Mouse (Mus musculus) neural tube, embryonic 11.5 days (tissue): ENCODE results near the gene Itpr1. TPM values are rescaled to one million over a fixed set of nuclear protein-coding genes. Genes with fewer than 3 reads are reported as not detected.

Source experiments
- ATAC-seq: fragments of 200-750 bp; cut with Nextera tagmentation; 2 replicates; pipeline ENCODE4 v1.8.0; 2017; ENCODE audit warnings: moderate number of reproducible peaks, mild to moderate bottlenecking, moderate TSS enrichment, moderate library complexity; ENCODE audit not compliant: insufficient read depth, low FRiP score, low TSS enrichment
- DNase-seq: peaks from one replicate; pipeline ENCODE4 v3.0.0-alpha.2; 2015; ENCODE audit warnings: low spot score
- H3K27ac ChIP-seq: fragments of 300-500 bp; sonication (generic); 2 replicates; pipeline ENCODE4 v1.5.1; 2014; ENCODE audit warnings: low read depth, mild to moderate bottlenecking, low read length
- H3K27me3 ChIP-seq: fragments of 300-500 bp; sonication (generic); 2 replicates; pipeline ENCODE4 v1.6.1; 2014; ENCODE audit warnings: mild to moderate bottlenecking, low read length, mixed read lengths; ENCODE audit not compliant: control insufficient read depth, insufficient read depth
- H3K36me3 ChIP-seq: fragments of 300-500 bp; sonication (generic); 2 replicates; pipeline ENCODE4 v1.6.1; 2014; ENCODE audit warnings: mild to moderate bottlenecking, low read length, moderate library complexity, mixed read lengths; ENCODE audit not compliant: control insufficient read depth, insufficient read depth
- H3K4me1 ChIP-seq: fragments of 300-500 bp; sonication (generic); 2 replicates; pipeline ENCODE4 v1.6.1; 2014; ENCODE audit warnings: low read length, mixed read lengths; ENCODE audit not compliant: control insufficient read depth, insufficient read depth
- H3K4me2 ChIP-seq: fragments of 300-500 bp; sonication (generic); 2 replicates; pipeline ENCODE4 v1.6.1; 2014; ENCODE audit warnings: low read depth, mild to moderate bottlenecking, moderate library complexity
- H3K4me3 ChIP-seq: fragments of 300-500 bp; sonication (generic); 2 replicates; pipeline ENCODE4 v1.5.1; 2014; ENCODE audit warnings: low read depth, low read length
- H3K9ac ChIP-seq: fragments of 300-500 bp; sonication (generic); 2 replicates; pipeline ENCODE4 v1.6.1; 2014; ENCODE audit warnings: mild to moderate bottlenecking, low read length
- H3K9me3 ChIP-seq: fragments of 300-500 bp; sonication (generic); 2 replicates; pipeline ENCODE4 v1.6.1; 2016; ENCODE audit warnings: low read length; ENCODE audit not compliant: control insufficient read depth
- WGBS: fragments of 180-500 bp; shearing (Covaris S2); extraction: QIAGEN DNeasy Blood & Tissue Kit; methylation state at CpG from one replicate; pipeline ENCODE4 v1.1.7; 2014; 5-methylcytosine and 5-hydroxymethylcytosine counted together
- polyA plus RNA-seq: library from polyadenylated mRNA; unstranded; fragments of >200 nt; fragmentation: Nextera tagmentation; extraction: Ambion mirVana; gene quantifications from 2 replicates; pipeline ENCODE4 v1.2.1, GENCODE M21; 2014

Itpr1 gene
- polyA plus RNA-seq, 1 experiment from 2014 or later: 8.4 TPM

GRCm38 (mm10) chr6:108464308-108464979 is 251.5 kb downstream of the Itpr1 start:
- 88% methylated on average over 8 of the region's 8 CpGs for WGBS
- DNase-seq (no peak), ATAC-seq (no peak)
- no peak overlapping the region for H3K27ac ChIP-seq
- no peak overlapping the region for H3K4me3 ChIP-seq
- H3K27me3 ChIP-seq: no peaks in the 10 kb centered on the region
- peaks cover 6% of the 10 kb centered on the region; the same call in 1 of the 2 replicates for H3K4me1 ChIP-seq
- no peaks in the 10 kb centered on the region for H3K36me3 ChIP-seq
- no peak overlapping the region for H3K4me2 ChIP-seq
- H3K9me3 ChIP-seq: no peaks in the 10 kb centered on the region
- H3K9ac ChIP-seq: no peak overlapping the region

- Histone ChIP-seq H3K27me3 (no peaks in the 10 kb centered on the region), H3K4me1 (peaks cover 6% of the 10 kb centered on the region; the same call in 1 of the 2 replicates), H3K9me3 (no peaks in the 10 kb centered on the region), H3K4me2 (no peak overlapping the region), H3K4me3 (no peak overlapping the region), H3K9ac (no peak overlapping the region), H3K27ac (no peak overlapping the region), H3K36me3 (no peaks in the 10 kb centered on the region)
- DNase-seq: no peak
- 96% methylated on average over 5 of the region's 5 CpGs for WGBS
- ATAC-seq: no peak
Measured at GRCm38 (mm10) chr6:108465159-108465558, 252.3 kb downstream of the Itpr1 start.

- Histone ChIP-seq H3K4me2 (no peak overlapping the region), H3K9ac (no peak overlapping the region), H3K9me3 (no peaks in the 10 kb centered on the region), H3K27me3 (no peaks in the 10 kb centered on the region), H3K36me3 (no peaks in the 10 kb centered on the region), H3K4me1 (peaks cover 6% of the 10 kb centered on the region; the same call in 1 of the 2 replicates), H3K4me3 (no peak overlapping the region), H3K27ac (no peak overlapping the region)
- ATAC-seq (no peak), DNase-seq (no peak)
- 87% methylated on average over 8 of the region's 8 CpGs for WGBS
Measured at GRCm38 (mm10) chr6:108466061-108466531, 253.2 kb downstream of the Itpr1 start.

- Histone ChIP-seq H3K4me3 (no peak overlapping the region), H3K9ac (no peak overlapping the region), H3K27ac (no peak overlapping the region), H3K27me3 (no peaks in the 10 kb centered on the region), H3K9me3 (no peaks in the 10 kb centered on the region), H3K36me3 (no peaks in the 10 kb centered on the region), H3K4me1 (peaks cover 6% of the 10 kb centered on the region; the same call in 1 of the 2 replicates), H3K4me2 (no peak overlapping the region)
- DNase-seq: no peak
- ATAC-seq: no peak
- 71% methylated on average over 6 of the region's 6 CpGs for WGBS
Measured at GRCm38 (mm10) chr6:108467597-108467996, 254.7 kb downstream of the Itpr1 start.

- no peaks in the 10 kb centered on the region for H3K36me3 ChIP-seq
- H3K27ac ChIP-seq: no peak overlapping the region
- 58% methylated on average over 3 of the region's 3 CpGs for WGBS
- no peaks in the 10 kb centered on the region for H3K9me3 ChIP-seq
- H3K27me3 ChIP-seq: no peaks in the 10 kb centered on the region
- no peak overlapping the region for H3K4me3 ChIP-seq
- DNase-seq (no peak), ATAC-seq (no peak)
- no peak overlapping the region for H3K4me2 ChIP-seq
- peaks cover 6% of the 10 kb centered on the region; the same call in 1 of the 2 replicates for H3K4me1 ChIP-seq
- no peak overlapping the region for H3K9ac ChIP-seq
Measured at GRCm38 (mm10) chr6:108468226-108468825, 255.4 kb downstream of the Itpr1 start.

GRCm38 (mm10) chr6:108471878-108472277 is 259.0 kb downstream of the Itpr1 start:
- H3K27ac ChIP-seq: no peak overlapping the region
- DNase-seq (no peak), ATAC-seq (no peak)
- no peaks in the 10 kb centered on the region for H3K36me3 ChIP-seq
- WGBS: 90% methylated on average over 3 of the region's 3 CpGs
- no peak overlapping the region for H3K9ac ChIP-seq
- no peak overlapping the region for H3K4me3 ChIP-seq
- peaks cover 6% of the 10 kb centered on the region; the same call in 1 of the 2 replicates for H3K4me1 ChIP-seq
- H3K27me3 ChIP-seq: no peaks in the 10 kb centered on the region
- no peak overlapping the region for H3K4me2 ChIP-seq
- no peaks in the 10 kb centered on the region for H3K9me3 ChIP-seq

- H3K9me3 ChIP-seq: no peaks in the 10 kb centered on the region
- no peak for DNase-seq
- no peak overlapping the region for H3K9ac ChIP-seq
- H3K36me3 ChIP-seq: no peaks in the 10 kb centered on the region
- no peak overlapping the region for H3K4me2 ChIP-seq
- H3K4me1 ChIP-seq: peaks cover 6% of the 10 kb centered on the region; the same call in 1 of the 2 replicates
- ATAC-seq: no peak
- no peak overlapping the region for H3K27ac ChIP-seq
- no peaks in the 10 kb centered on the region for H3K27me3 ChIP-seq
- no peak overlapping the region for H3K4me3 ChIP-seq
- WGBS: 84% methylated on average over 3 of the region's 3 CpGs
Measured at GRCm38 (mm10) chr6:108472748-108473147, 259.9 kb downstream of the Itpr1 start.

GRCm38 (mm10) chr6:108476797-108477235 is 263.9 kb downstream of the Itpr1 start:
- DNase-seq: no peak
- WGBS: 89% methylated on average over 8 of the region's 8 CpGs
- H3K4me3 ChIP-seq: no peak overlapping the region

GRCm38 (mm10) chr6:108477602-108478001 is 264.7 kb downstream of the Itpr1 start:
- Histone ChIP-seq H3K9me3 (no peaks in the 10 kb centered on the region), H3K9ac (no peak overlapping the region), H3K36me3 (no peaks in the 10 kb centered on the region), H3K4me3 (no peak overlapping the region), H3K27ac (no peak overlapping the region), H3K27me3 (no peaks in the 10 kb centered on the region), H3K4me2 (no peak overlapping the region), H3K4me1 (no peaks in the 10 kb centered on the region)
- DNase-seq (no peak), ATAC-seq (no peak)
- WGBS: 85% methylated on average over 6 of the region's 6 CpGs

More at GRCm38 (mm10) chr6:108476797-108477235, 263.9 kb downstream of the Itpr1 start:
- no peak for ATAC-seq
- no peaks in the 10 kb centered on the region for H3K27me3 ChIP-seq
- no peak overlapping the region for H3K27ac ChIP-seq
- no peaks in the 10 kb centered on the region for H3K36me3 ChIP-seq
- no peak overlapping the region for H3K9ac ChIP-seq
- H3K4me1 ChIP-seq: no peaks in the 10 kb centered on the region
- no peaks in the 10 kb centered on the region for H3K9me3 ChIP-seq
- no peak overlapping the region for H3K4me2 ChIP-seq
